Mouse (Mus musculus) heart, embryonic 14.5 days (tissue): Measurements from ENCODE around the gene Hspb1. TPM values are rescaled to one million over a fixed set of nuclear protein-coding genes. Genes with fewer than 3 reads are reported as not detected.

Source experiments
- ATAC-seq: fragments of 200-750 bp; cut with Nextera tagmentation; 2 replicates; pipeline ENCODE4 v1.8.0; 2017; ENCODE audit warnings: low read depth, moderate TSS enrichment; ENCODE audit not compliant: insufficient number of reproducible peaks, insufficient read depth, low FRiP score
- H3K27ac ChIP-seq, 2 experiments: fragments of 200-500 bp in 1 of 2; fragments of 300-500 bp in 1 of 2; sonication (generic) in 1 of 2; replicated peaks in 1 of 2; 2 replicates each; pipeline ENCODE4 v1.5.1; 2012 to 2014; ENCODE audit warnings: low read depth in 2 of 2, low read length in 2 of 2, control low read depth in 1 of 2, mild to moderate bottlenecking in 1 of 2, mixed read lengths in 1 of 2; ENCODE audit not compliant: control insufficient read depth in 1 of 2, insufficient read depth in 1 of 2
- H3K27me3 ChIP-seq: fragments of 300-500 bp; sonication (generic); 2 replicates; pipeline ENCODE4 v1.6.1; 2014; ENCODE audit warnings: mild to moderate bottlenecking, low read length, control low read depth; ENCODE audit not compliant: control insufficient read depth, insufficient read depth
- H3K36me3 ChIP-seq: fragments of 300-500 bp; sonication (generic); 2 replicates; pipeline ENCODE4 v1.6.1; 2014; ENCODE audit warnings: mild to moderate bottlenecking, control low read depth, low read length, mixed read lengths; ENCODE audit not compliant: control insufficient read depth, insufficient read depth
- H3K4me1 ChIP-seq, 2 experiments: fragments of 200-500 bp in 1 of 2; fragments of 300-500 bp in 1 of 2; sonication (generic) in 1 of 2; 2 replicates each; pipeline ENCODE4 v1.6.1; 2012 to 2014; ENCODE audit warnings: low read length in 2 of 2, control low read depth in 1 of 2, mixed read lengths in 1 of 2; ENCODE audit not compliant: control insufficient read depth in 2 of 2, insufficient read depth in 2 of 2
- H3K4me2 ChIP-seq: fragments of 300-500 bp; sonication (generic); 2 replicates; pipeline ENCODE4 v1.6.1; 2014; ENCODE audit warnings: mild to moderate bottlenecking, low read length
- H3K4me3 ChIP-seq, 2 experiments: fragments of 200-500 bp in 1 of 2; fragments of 300-500 bp in 1 of 2; sonication (generic) in 1 of 2; 2 replicates each; pipeline ENCODE4 v1.5.1; 2012 to 2014; ENCODE audit warnings: low read length in 2 of 2, mild to moderate bottlenecking in 2 of 2, control low read depth in 1 of 2, low read depth in 1 of 2, moderate library complexity in 1 of 2; ENCODE audit not compliant: control insufficient read depth in 1 of 2, insufficient read depth in 1 of 2
- H3K9ac ChIP-seq: fragments of 300-500 bp; sonication (generic); 2 replicates; pipeline ENCODE4 v1.6.1; 2014; ENCODE audit warnings: mild to moderate bottlenecking, low read length
- H3K9me3 ChIP-seq: fragments of 300-500 bp; sonication (generic); 2 replicates; pipeline ENCODE4 v1.6.1; 2016; ENCODE audit warnings: low read length, control low read depth; ENCODE audit not compliant: control insufficient read depth
- WGBS: fragments of 180-500 bp; shearing (Covaris S2); extraction: QIAGEN DNeasy Blood & Tissue Kit; methylation state at CpG from one replicate; pipeline ENCODE4 v1.1.7; 2014; 5-methylcytosine and 5-hydroxymethylcytosine counted together
- polyA plus RNA-seq: library from polyadenylated mRNA; unstranded; fragments of >200 nt; fragmentation: Nextera tagmentation; extraction: Ambion mirVana; gene quantifications from 2 replicates; pipeline ENCODE4 v1.2.1, GENCODE M21; 2014

The Hspb1 gene
- polyA plus RNA-seq, 1 experiment from 2014 or later: 1,014 TPM

DNA sequence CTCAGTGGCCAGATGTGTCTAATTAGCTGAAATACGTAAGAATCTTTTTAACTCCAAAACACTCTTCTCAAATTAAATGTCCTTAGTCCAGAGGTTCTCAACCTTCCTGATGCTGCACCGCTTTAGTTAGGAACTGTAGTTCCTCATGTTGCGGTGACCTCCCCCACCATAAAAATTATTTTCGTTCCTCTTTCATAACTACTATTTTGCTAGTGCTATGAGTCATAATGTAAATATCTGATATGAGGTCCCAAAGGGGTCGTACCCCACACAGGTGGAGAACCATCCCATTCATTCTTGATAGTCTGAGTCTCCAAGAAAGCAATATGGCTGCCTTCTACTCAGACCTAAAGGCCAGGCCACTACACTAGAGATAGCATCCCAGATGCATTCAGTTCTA lies 17.2 kb upstream of the Hspb1 start:
- H3K4me2 ChIP-seq: no peak overlapping the region
- H3K27ac ChIP-seq: no peak overlapping the region
- H3K9ac ChIP-seq: no peak overlapping the region
- peaks cover 66% of the 10 kb centered on the region for H3K27me3 ChIP-seq
- no peaks in the 10 kb centered on the region for H3K9me3 ChIP-seq
- H3K4me3 ChIP-seq: no peak overlapping the region
- ATAC-seq: no peak
- WGBS: 83% methylated on average over 5 of the region's 5 CpGs
- no peaks in the 10 kb centered on the region for H3K36me3 ChIP-seq
- peaks cover 9 to 10% of the 10 kb centered on the region in 2 experiments; a peak in 2 of 4 replicates for H3K4me1 ChIP-seq

GRCm38 (mm10) chr5:135872996-135873395 lies 14.7 kb upstream of the Hspb1 start:
- no peak overlapping the region for H3K4me3 ChIP-seq
- peaks cover 42% of the 10 kb centered on the region for H3K27me3 ChIP-seq
- H3K36me3 ChIP-seq: no peaks in the 10 kb centered on the region
- no peaks in the 10 kb centered on the region for H3K9me3 ChIP-seq
- ATAC-seq: no peak
- peak overlapping the region; percentile 48 for H3K4me2 ChIP-seq
- H3K27ac ChIP-seq: no peak overlapping the region
- 16% methylated on average over 16 of the region's 16 CpGs for WGBS
- no peak overlapping the region for H3K9ac ChIP-seq
- peaks cover 11 to 14% of the 10 kb centered on the region in 2 experiments for H3K4me1 ChIP-seq

- peaks cover 13 to 16% of the 10 kb centered on the region in 2 experiments for H3K4me1 ChIP-seq
- H3K9ac ChIP-seq: no peak overlapping the region
- H3K27ac ChIP-seq: no peak overlapping the region
- peaks cover 35% of the 10 kb centered on the region for H3K27me3 ChIP-seq
- ATAC-seq: no peak
- H3K9me3 ChIP-seq: no peaks in the 10 kb centered on the region
- H3K36me3 ChIP-seq: no peaks in the 10 kb centered on the region
- no peak overlapping the region for H3K4me2 ChIP-seq
- H3K4me3 ChIP-seq: no peak overlapping the region
- 47% methylated on average over 9 of the region's 9 CpGs for WGBS
These were observed 14.0 kb upstream of the Hspb1 start for GRCm38 (mm10) chr5:135873753-135874152.

DNA sequence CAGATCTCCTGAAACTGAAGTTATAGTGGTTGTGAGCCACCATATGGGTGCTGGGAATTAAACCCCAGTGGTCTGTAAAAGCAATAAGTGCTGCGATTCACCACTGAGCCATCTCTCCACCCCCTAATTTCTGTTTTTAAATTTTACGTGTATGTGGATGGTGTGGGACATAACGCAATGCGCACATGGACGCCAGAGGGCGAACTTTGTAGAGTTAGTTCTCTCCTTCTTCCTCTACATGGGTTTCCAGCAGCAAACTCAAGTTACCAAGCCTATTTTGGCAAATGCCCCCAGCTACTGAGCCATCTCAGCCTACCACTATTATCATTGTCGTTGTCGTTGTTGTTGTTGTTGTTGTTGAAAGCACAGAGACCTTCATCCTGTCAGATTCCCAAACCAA lies 10.5 kb upstream of the Hspb1 start:
- 11% methylated on average over 8 of the region's 8 CpGs for WGBS
- Histone ChIP-seq H3K4me2 (peak overlapping the region; percentile 69), H3K4me3 (peak overlapping the region; percentile 45 to 60; a peak in 3 of 4 replicates), H3K4me1 (peaks cover 24 to 26% of the 10 kb centered on the region in 2 experiments), H3K36me3 (no peaks in the 10 kb centered on the region), H3K27ac (no peak overlapping the region; a peak in 1 of 4 replicates), H3K27me3 (peaks cover 3% of the 10 kb centered on the region), H3K9me3 (no peaks in the 10 kb centered on the region), H3K9ac (peak overlapping the region; percentile 67)
- ATAC-seq: no peak

DNA sequence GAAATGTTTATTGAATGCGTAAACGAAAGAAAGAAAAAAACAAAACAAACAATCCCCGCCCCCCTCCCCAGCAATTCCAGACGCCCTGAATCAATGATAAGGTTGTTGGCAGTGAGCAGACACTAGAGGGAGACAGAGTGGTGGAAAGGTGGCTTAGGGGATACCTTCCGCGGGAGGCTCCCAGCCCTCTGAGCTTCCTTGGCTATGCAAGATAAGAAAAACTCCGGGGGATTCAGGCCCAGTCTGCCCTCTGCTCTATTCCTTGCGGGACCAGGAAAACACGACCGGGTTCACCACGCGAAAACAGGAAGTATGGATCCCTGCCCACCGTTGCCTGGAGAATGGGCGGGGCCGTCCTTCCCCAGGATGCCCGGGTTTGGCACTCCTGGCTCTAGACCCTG lies 9.9 kb upstream of the Hspb1 start:
- WGBS: under 1% methylated on average over 16 of the region's 16 CpGs
- ATAC-seq: 0 out of 2 replicates have a peak, but pooled peaks have one; percentile 7
- peak overlapping the region in 1 of 2 experiments; percentile 11; a peak in 1 of 4 replicates for H3K27ac ChIP-seq

DNA sequence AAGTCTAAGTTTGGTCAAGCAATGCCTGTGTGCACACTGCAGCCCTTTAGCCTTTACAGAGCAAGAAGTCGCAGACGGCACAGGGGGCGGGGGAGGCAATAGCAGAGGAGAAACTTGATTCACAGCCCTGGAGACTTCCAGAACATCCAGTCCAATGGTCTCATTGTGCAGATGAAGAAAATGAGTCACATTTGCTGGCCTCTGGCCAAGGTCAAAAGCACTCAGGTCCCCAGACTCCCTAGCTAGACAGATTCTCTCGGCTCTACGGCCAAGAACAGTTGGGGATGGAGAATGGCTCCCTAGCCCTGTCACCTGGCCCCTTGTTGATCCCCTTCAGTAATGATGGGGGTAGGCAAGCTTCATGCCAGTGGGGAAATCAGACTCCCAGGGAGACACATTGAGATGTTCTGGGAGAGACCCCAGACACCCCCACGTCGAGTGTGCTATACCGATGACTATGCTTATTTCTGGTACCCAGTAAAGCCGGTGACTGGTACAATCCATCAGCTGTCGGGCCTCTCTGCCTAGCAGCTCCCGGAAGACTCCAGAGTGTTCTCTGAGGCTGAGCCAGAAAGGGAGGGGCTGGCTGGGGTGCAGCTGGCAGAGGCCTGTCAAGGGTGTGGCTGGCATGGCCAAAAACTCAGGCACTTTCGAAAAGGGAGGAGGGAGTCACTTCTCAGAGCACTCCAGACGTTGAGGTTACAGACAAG lies 8.1 kb upstream of the Hspb1 start:
- Histone ChIP-seq H3K4me3 (no peak overlapping the region), H3K27ac (peak overlapping the region; percentile 51 to 69), H3K9me3 (no peaks in the 10 kb centered on the region), H3K9ac (0 out of 2 replicates have a peak overlapping the region, but pooled peaks have one; percentile 1), H3K4me1 (peaks cover 16 to 24% of the 10 kb centered on the region in 2 experiments), H3K27me3 (no peaks in the 10 kb centered on the region), H3K36me3 (no peaks in the 10 kb centered on the region), H3K4me2 (0 out of 2 replicates have a peak overlapping the region, but pooled peaks have one; percentile 12)
- 21% methylated on average over 13 of the region's 13 CpGs for WGBS
- ATAC-seq: peak; percentile 69

More for the DNA sequence above, 9.9 kb upstream of the Hspb1 start:
- Histone ChIP-seq H3K4me2 (peak overlapping the region; percentile 69), H3K27me3 (no peaks in the 10 kb centered on the region), H3K36me3 (no peaks in the 10 kb centered on the region), H3K9me3 (no peaks in the 10 kb centered on the region), H3K4me3 (peak overlapping the region; percentile 45 to 60), H3K4me1 (peaks cover 24 to 26% of the 10 kb centered on the region in 2 experiments), H3K9ac (peak overlapping the region; percentile 67)

DNA sequence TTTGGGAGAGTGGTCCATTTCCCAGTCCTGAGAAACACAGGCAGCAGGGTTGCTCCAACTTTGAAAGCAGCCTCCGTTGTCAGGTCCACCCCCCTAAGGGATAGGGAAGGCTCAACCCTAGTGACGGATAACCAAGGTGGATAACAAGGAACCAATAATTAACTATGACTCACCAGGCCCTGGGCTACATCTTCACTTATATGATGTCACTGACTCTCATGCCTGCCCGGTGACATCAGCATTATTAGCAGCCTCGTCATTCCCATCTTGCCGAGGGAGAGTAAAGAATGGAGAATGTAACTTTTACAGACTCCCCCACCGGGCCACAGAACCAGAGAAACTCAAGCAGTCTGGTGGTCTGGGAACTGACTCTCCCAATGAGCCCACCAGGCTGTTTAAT lies 3.1 kb upstream of the Hspb1 start:
- Histone ChIP-seq H3K9ac (no peak overlapping the region), H3K4me1 (peaks cover 6 to 7% of the 10 kb centered on the region in 2 experiments), H3K27me3 (no peaks in the 10 kb centered on the region), H3K4me2 (no peak overlapping the region), H3K36me3 (no peaks in the 10 kb centered on the region), H3K4me3 (no peak overlapping the region), H3K9me3 (no peaks in the 10 kb centered on the region), H3K27ac (no peak overlapping the region)
- ATAC-seq: no peak
- WGBS: 41% methylated on average over 6 of the region's 6 CpGs
